Mouse (Mus musculus): ENCODE data around the gene C8g.

GRCm38 (mm10) chr2:25534178-25534865, 32.8 kb upstream of the C8g start:
- TF ChIP-seq CTCF (IDR thresholded peaks at IDR 0.05; ENCODE audit: low read depth) (no peak), EP300 (IDR thresholded peaks at IDR 0.05; ENCODE audit: low read depth) (no peak)
